Mouse (Mus musculus) G1E-ER4 (cell line): ENCODE results near the gene Dusp15. TPM values are rescaled to one million over a fixed set of nuclear protein-coding genes. Genes with fewer than 3 reads are reported as not detected.

Source experiments
- GATA1 ChIP-seq: IDR thresholded peaks from one replicate; pipeline ENCODE4 v1.8.0; 2012; ENCODE audit warnings: low read length, inconsistent platforms
- polyA plus RNA-seq: library from polyadenylated mRNA; stranded (reverse); fragments of >175 nt; gene quantifications from 2 replicates; pipeline ENCODE4 v1.2.3, GENCODE M21; 2012

Gene Dusp15
- polyA plus RNA-seq, 1 experiment = not detected

- no peak for TF ChIP-seq GATA1
Measured at GRCm38 (mm10) chr2:152916111-152916510, 35.4 kb downstream of the Dusp15 start.

- TF ChIP-seq GATA1 = no peak
Measured at GRCm38 (mm10) chr2:152915453-152915852, 36.0 kb downstream of the Dusp15 start.

- TF ChIP-seq GATA1 = no peak
Measured at GRCm38 (mm10) chr2:152914310-152915120, 37.0 kb downstream of the Dusp15 start.

- no peak for TF ChIP-seq GATA1
Measured at GRCm38 (mm10) chr2:152913471-152913870, 38.0 kb downstream of the Dusp15 start.

GRCm38 (mm10) chr2:152911432-152911831, 40.1 kb downstream of the Dusp15 start:
- no peak for TF ChIP-seq GATA1

- TF ChIP-seq GATA1 = no peak
Measured at GRCm38 (mm10) chr2:152911031-152911430, 40.5 kb downstream of the Dusp15 start, which contains the start of gene Mylk2. Mylk2 (plus strand) TSS chr2:152911352.

GRCm38 (mm10) chr2:152909848-152910247, 41.6 kb downstream of the Dusp15 start:
- TF ChIP-seq GATA1 = no peak

GRCm38 (mm10) chr2:152907114-152907943, 44.2 kb downstream of the Dusp15 start:
- no peak for TF ChIP-seq GATA1

GRCm38 (mm10) chr2:152906274-152907037, 45.0 kb downstream of the Dusp15 start:
- no peak for TF ChIP-seq GATA1

- no peak for TF ChIP-seq GATA1
Measured at GRCm38 (mm10) chr2:152905036-152905829, 46.3 kb downstream of the Dusp15 start.

- no peak for TF ChIP-seq GATA1
Measured at GRCm38 (mm10) chr2:152904127-152904643, 47.3 kb downstream of the Dusp15 start.

- TF ChIP-seq GATA1 = no peak
Measured at GRCm38 (mm10) chr2:152903586-152903985, 47.9 kb downstream of the Dusp15 start.

GRCm38 (mm10) chr2:152902658-152903057, 48.8 kb downstream of the Dusp15 start:
- no peak for TF ChIP-seq GATA1

- TF ChIP-seq GATA1 = no peak
Measured at GRCm38 (mm10) chr2:152901296-152901695, 50.2 kb downstream of the Dusp15 start.

- TF ChIP-seq GATA1 = no peak
Measured at GRCm38 (mm10) chr2:152899011-152899410, 52.5 kb downstream of the Dusp15 start.
